Mouse (Mus musculus) G1E-ER4 (cell line): Measurements from ENCODE around the gene Ckb. TPM values are rescaled to one million over a fixed set of nuclear protein-coding genes. Genes with fewer than 3 reads are reported as not detected.

ENCODE experiments used
- GATA1 ChIP-seq: IDR thresholded peaks from one replicate; pipeline ENCODE4 v1.8.0; 2012; ENCODE audit warnings: low read length, inconsistent platforms
- polyA plus RNA-seq: library from polyadenylated mRNA; stranded (reverse); fragments of >175 nt; gene quantifications from 2 replicates; pipeline ENCODE4 v1.2.3, GENCODE M21; 2012

Gene Ckb
- polyA plus RNA-seq, 1 experiment, result not detected

- no peak for TF ChIP-seq GATA1
Measured at GRCm38 (mm10) chr12:111664144-111664634, 7.9 kb downstream of the Ckb start.

DNA sequence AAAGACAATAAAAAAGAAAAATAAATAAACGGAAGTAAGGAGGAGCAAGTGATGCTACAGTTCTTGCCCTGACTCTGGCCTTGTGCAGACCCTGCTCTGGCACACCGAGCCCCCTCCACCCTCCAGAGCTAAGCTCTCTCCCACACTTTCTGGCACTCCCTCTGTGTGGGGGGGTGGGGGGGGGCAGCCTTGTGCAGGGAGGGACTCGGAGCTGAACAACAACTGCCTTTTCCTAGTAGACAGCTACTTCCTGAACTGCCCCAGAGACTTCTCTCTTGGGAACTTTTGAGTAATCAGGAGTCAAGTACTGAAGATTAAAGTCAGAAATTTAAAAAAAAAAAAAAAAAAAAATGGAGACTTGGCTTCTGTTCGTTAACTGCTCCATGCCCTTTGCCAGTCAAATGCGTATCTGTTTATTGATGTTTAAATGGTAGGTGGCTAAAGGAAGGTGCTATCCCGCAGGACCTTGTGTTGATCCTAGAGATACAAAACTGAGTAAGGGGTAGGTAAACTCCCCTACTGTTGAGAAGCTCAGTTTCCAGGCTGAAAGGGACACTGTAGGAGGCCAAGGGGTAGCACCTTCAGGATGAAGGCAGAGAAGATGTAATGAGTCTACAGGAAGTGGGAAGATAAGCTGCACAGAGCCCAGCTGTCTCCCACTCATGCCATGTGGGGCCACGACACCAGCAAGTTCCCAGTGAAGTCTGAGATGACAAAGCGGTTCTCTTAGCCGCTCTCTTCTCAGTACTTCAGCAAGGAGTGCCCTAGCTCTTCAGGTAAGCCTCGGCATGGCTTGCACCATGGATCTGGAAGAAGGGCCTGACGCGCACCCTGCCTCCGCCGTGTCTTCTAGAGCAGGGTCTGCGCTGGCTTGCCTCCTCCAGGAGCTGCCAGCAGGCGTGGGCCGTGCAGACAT is 8.7 kb downstream of the Ckb start:
- no peak for TF ChIP-seq GATA1

DNA sequence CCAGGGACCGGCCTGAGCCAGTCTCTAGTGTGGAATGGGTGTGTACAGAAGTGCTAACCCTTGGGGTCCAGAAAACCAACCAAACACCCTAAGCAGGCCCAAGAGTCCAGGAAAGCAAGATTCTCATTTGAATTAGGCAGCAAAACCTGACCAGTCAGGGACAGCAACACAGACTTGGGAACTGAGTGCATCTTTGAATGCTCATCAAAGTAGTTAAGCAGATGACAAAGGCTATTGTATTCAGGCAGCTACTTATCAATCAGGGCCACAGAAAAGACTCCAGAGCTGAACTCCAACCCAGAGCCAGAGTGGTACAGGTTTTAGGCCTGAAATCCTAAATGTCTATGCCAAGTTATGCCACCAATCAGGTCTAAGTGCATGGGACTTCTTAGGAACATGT is 11.5 kb downstream of the Ckb start:
- TF ChIP-seq GATA1, result no peak

DNA sequence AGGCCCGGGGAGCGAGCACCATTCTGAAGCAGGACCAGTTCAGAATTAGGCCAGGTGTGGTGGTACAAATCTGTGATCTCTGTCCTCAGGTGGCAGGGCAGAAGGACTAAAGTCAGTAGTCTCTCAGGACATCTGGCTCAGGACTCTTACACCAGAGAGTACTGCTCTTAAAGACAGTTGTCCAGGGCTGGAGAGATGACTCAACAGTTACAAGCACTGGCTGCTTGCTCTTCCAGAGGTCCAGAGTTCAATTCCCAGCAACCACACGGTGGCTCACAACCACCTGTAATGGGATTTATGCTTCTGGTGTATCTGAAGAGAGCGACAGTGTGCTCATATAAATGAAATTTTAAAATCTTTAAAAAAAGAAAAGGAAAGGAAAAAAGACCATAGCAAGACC is 12.8 kb downstream of the Ckb start:
- no peak for TF ChIP-seq GATA1

GRCm38 (mm10) chr12:111655695-111656094 is 16.4 kb downstream of the Ckb start:
- TF ChIP-seq GATA1, result no peak

GRCm38 (mm10) chr12:111653434-111653833 is 18.7 kb downstream of the Ckb start:
- no peak for TF ChIP-seq GATA1

DNA sequence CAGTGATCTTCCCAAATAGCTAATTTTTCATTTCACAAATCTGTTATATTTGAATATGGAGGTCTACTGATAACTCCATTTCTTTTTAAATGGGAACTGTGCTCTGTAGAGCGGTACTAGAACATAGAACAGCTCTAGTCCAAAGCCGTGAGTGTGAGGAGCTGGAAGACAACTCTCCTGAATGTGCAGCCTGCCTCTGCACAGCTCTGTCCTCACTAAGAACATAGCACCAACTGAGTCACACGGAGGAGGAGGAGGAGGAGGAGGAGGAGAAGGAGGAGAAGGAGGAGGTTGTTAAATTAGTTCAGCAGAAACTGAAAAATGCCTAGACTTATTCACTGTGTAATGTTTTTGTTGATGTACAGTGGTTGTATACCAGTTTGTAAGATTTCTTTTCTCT is 19.2 kb downstream of the Ckb start:
- TF ChIP-seq GATA1, result no peak

GRCm38 (mm10) chr12:111648061-111648645 is 24.0 kb downstream of the Ckb start:
- no peak for TF ChIP-seq GATA1

Other genes with a start within 250 kb of the Ckb start
- 79.9 and 123 TPM in 2 replicates for gene Tnfaip2, start 229.9 kb downstream of the Ckb start, polyA plus RNA-seq
- gene Gm266, start 186.5 kb downstream of the Ckb start, polyA plus RNA-seq, result not detected in 2 replicates
- 115 and 186 TPM in 2 replicates for gene Eif5, start 134.3 kb downstream of the Ckb start, polyA plus RNA-seq
- 22.2 and 22.6 TPM in 2 replicates for gene Mark3, start 97.8 kb downstream of the Ckb start, polyA plus RNA-seq
- 37.8 and 43.0 TPM in 2 replicates for gene Trmt61a, start 5.8 kb upstream of the Ckb start, polyA plus RNA-seq
- gene Bag5, start 40.9 kb upstream of the Ckb start, polyA plus RNA-seq, result 15.3 and 19.4 TPM in 2 replicates
- gene Apopt1, start 40.9 kb upstream of the Ckb start, polyA plus RNA-seq, result 245 and 363 TPM in 2 replicates
- 47.5 and 47.6 TPM in 2 replicates for gene Klc1, start 86.5 kb upstream of the Ckb start, polyA plus RNA-seq
- 8.4 and 14.8 TPM in 2 replicates for gene Xrcc3, start 141.5 kb upstream of the Ckb start, polyA plus RNA-seq
- 11.6 and 11.8 TPM in 2 replicates for gene Zfyve21, start 141.8 kb upstream of the Ckb start, polyA plus RNA-seq
- gene Ppp1r13b, start 235.8 kb upstream of the Ckb start, polyA plus RNA-seq, result 20.6 and 21.5 TPM in 2 replicates